ENCODE assay signal across 8 mouse cellular contexts in the genomic region with DNA sequence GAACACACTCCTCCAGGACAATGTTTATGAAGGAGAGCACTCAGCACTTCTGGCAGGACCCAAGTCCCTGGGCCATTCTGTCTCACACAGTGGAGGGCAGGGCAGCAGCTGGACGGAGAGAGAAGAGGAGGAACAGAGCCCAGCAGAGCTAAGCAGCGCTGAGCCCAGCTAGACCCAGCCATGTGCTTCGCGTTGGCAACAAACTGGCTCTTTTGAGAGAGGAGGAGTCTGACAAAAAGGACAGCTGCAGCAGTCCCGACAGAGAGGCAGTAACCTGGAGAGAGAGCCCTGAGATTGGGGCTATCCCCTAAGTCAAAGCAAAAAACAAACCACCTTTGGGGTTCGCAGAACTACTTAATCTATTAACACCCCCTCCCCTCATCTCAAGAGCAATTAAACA. TPM values are rescaled to one million over a fixed set of nuclear protein-coding genes. Genes with fewer than 3 reads are reported as not detected.
DNase-seq lines count a peak whose midpoint lies in the region; ATAC-seq lines count a peak whose summit lies in the region.

No protein-coding gene starts in this region.

- peak; percentile 61 to 72 for DNase-seq in left cerebral cortex, adult 18-20 months (ENCODE audit: low spot score in 2 of 2)
- DNase-seq in left cerebral cortex, adult 11 months (ENCODE audit: low spot score), result no peak
- DNase-seq in cerebellum, postnatal 25 days, result peak; percentile 62 to 66
- peak; percentile 73 to 85 for DNase-seq in heart, adult 18-20 months
- DNase-seq in ovary, postnatal 10 days (ENCODE audit: low spot score), result no peak

- H3K4me1 ChIP-seq in intestine, embryonic 16.5 days (ENCODE audit: control insufficient read depth, insufficient read depth, low read length), result peaks cover 66% of the 10 kb centered on the region
- H3K4me1 ChIP-seq in limb, embryonic 15.5 days, result peaks cover 73% of the 10 kb centered on the region
- peaks cover 80% of the 10 kb centered on the region for H3K4me1 ChIP-seq in neural tube, embryonic 13.5 days (replicated peaks)

- no peaks in the 10 kb centered on the region for H3K27me3 ChIP-seq in intestine, embryonic 16.5 days (replicated peaks; ENCODE audit: control insufficient read depth, insufficient read depth, low read length)
- no peaks in the 10 kb centered on the region for H3K27me3 ChIP-seq in limb, embryonic 15.5 days
- H3K27me3 ChIP-seq in neural tube, embryonic 13.5 days, result no peaks in the 10 kb centered on the region

- no peaks in the 10 kb centered on the region for H3K36me3 ChIP-seq in intestine, embryonic 16.5 days (ENCODE audit: control insufficient read depth, insufficient read depth, low read length)
- no peaks in the 10 kb centered on the region; the same call in 1 of the 2 replicates for H3K36me3 ChIP-seq in limb, embryonic 15.5 days
- no peaks in the 10 kb centered on the region for H3K36me3 ChIP-seq in neural tube, embryonic 13.5 days

- H3K4me3 ChIP-seq in intestine, embryonic 16.5 days (ENCODE audit: low read length), result no peak overlapping the region
- H3K4me3 ChIP-seq in limb, embryonic 15.5 days, result 0 out of 2 replicates have a peak overlapping the region, but pooled peaks have one; percentile 78
- H3K4me3 ChIP-seq in neural tube, embryonic 13.5 days, result no peak overlapping the region

- H3K9me3 ChIP-seq in intestine, embryonic 16.5 days (ENCODE audit: control insufficient read depth, low read length), result no peaks in the 10 kb centered on the region
- no peaks in the 10 kb centered on the region for H3K9me3 ChIP-seq in limb, embryonic 15.5 days
- no peaks in the 10 kb centered on the region for H3K9me3 ChIP-seq in neural tube, embryonic 13.5 days

- peak overlapping the region; percentile 70 for H3K27ac ChIP-seq in intestine, embryonic 16.5 days (ENCODE audit: low read length)
- H3K27ac ChIP-seq in limb, embryonic 15.5 days, result peak overlapping the region; percentile 67
- peak overlapping the region; percentile 79 for H3K27ac ChIP-seq in neural tube, embryonic 13.5 days (replicated peaks)

- H3K4me2 ChIP-seq in intestine, embryonic 16.5 days (ENCODE audit: low read depth, low read length), result peak overlapping the region; percentile 30
- peak overlapping the region; percentile 28 for H3K4me2 ChIP-seq in limb, embryonic 15.5 days
- H3K4me2 ChIP-seq in neural tube, embryonic 13.5 days, result peak overlapping the region; percentile 81

- H3K9ac ChIP-seq in intestine, embryonic 16.5 days (ENCODE audit: low read depth, low read length), result peak overlapping the region; percentile 61; the same call in 1 of the 2 replicates
- H3K9ac ChIP-seq in limb, embryonic 15.5 days, result no peak overlapping the region
- H3K9ac ChIP-seq in neural tube, embryonic 13.5 days, result no peak overlapping the region

- 0 out of 2 replicates have a peak, but pooled peaks have one; percentile 6 for ATAC-seq in intestine, embryonic 16.5 days
- ATAC-seq in limb, embryonic 15.5 days (ENCODE audit: insufficient number of reproducible peaks, low FRiP score, low TSS enrichment, low read depth), result no peak
- 0 out of 2 replicates have a peak, but pooled peaks have one; percentile 16 for ATAC-seq in neural tube, embryonic 13.5 days (ENCODE audit: low read depth)

- 33% methylated on average over 6 of the region's 6 CpGs for WGBS in intestine, embryonic 16.5 days
- 16% methylated on average over 6 of the region's 6 CpGs for WGBS in limb, embryonic 15.5 days
- 10% methylated on average over 6 of the region's 6 CpGs for WGBS in neural tube, embryonic 13.5 days

RNA-seq across cellular contexts. Expression of gene Fam53b, which starts 3.3 kb away (rescaled TPM):
- total RNA-seq in left cerebral cortex, adult 18-20 months (2021), result 10 to 100 TPM; 71.7 to 73.5 TPM
- 10 to 100 TPM; 21.3 to 22.5 TPM for total RNA-seq in heart, adult 18-20 months (2021)
- polyA plus RNA-seq in intestine, embryonic 16.5 days (2015; fragmentation: Nextera tagmentation; extraction: Ambion mirVana), result 22.2 and 23.7 TPM in 2 replicates
- 18.5 and 20.2 TPM in 2 replicates for polyA plus RNA-seq in limb, embryonic 15.5 days (2015; fragmentation: Nextera tagmentation; extraction: Ambion mirVana)
- 13.9 and 16.0 TPM in 2 replicates for polyA plus RNA-seq in neural tube, embryonic 13.5 days (2015; fragmentation: Nextera tagmentation; extraction: Ambion mirVana)

RNA-seq across cellular contexts. Expression of gene Eef1akmt2, which starts 42.1 kb away (rescaled TPM):
- total RNA-seq in left cerebral cortex, adult 18-20 months (2021), result 10 to 100 TPM; 33.4 to 35.0 TPM
- total RNA-seq in heart, adult 18-20 months (2021), result 10 to 100 TPM in 1 of 2 experiments, 1 to 10 TPM in 1; 7.3 to 10.4 TPM
- polyA plus RNA-seq in intestine, embryonic 16.5 days (2015; fragmentation: Nextera tagmentation; extraction: Ambion mirVana), result 47.6 and 52.1 TPM in 2 replicates
- polyA plus RNA-seq in limb, embryonic 15.5 days (2015; fragmentation: Nextera tagmentation; extraction: Ambion mirVana), result 63.2 and 65.9 TPM in 2 replicates
- 81.4 and 87.9 TPM in 2 replicates for polyA plus RNA-seq in neural tube, embryonic 13.5 days (2015; fragmentation: Nextera tagmentation; extraction: Ambion mirVana)

RNA-seq across cellular contexts. Expression of gene Abraxas2, which starts 48.7 kb away (rescaled TPM):
- total RNA-seq in left cerebral cortex, adult 18-20 months (2021), result 10 to 100 TPM; 29.9 to 30.1 TPM
- 10 to 100 TPM; 21.4 to 21.7 TPM for total RNA-seq in heart, adult 18-20 months (2021)
- 31.7 and 32.4 TPM in 2 replicates for polyA plus RNA-seq in intestine, embryonic 16.5 days (2015; fragmentation: Nextera tagmentation; extraction: Ambion mirVana)
- 37.5 and 38.5 TPM in 2 replicates for polyA plus RNA-seq in limb, embryonic 15.5 days (2015; fragmentation: Nextera tagmentation; extraction: Ambion mirVana)
- polyA plus RNA-seq in neural tube, embryonic 13.5 days (2015; fragmentation: Nextera tagmentation; extraction: Ambion mirVana), result 35.1 and 44.2 TPM in 2 replicates

Comparison
In these comparisons a context has a peak if more than half of its experiments do, and no peak if none do; other contexts are left out.
1. DNase-seq: peak in left cerebral cortex, adult 18-20 months (2 of 2), cerebellum, postnatal 25 days (2 of 2) and heart, adult 18-20 months (2 of 2); none in left cerebral cortex, adult 11 months (single experiment) and ovary, postnatal 10 days (single experiment).
2. H3K4me2 ChIP-seq: peak in every context shown above with its lines; median percentile 81 in neural tube, embryonic 13.5 days; 30 in intestine, embryonic 16.5 days; 28 in limb, embryonic 15.5 days.
3. Peak in every context shown above with its lines, with median percentiles within 50 percentile points of each other: H3K27ac ChIP-seq.